Mouse (Mus musculus) spleen, adult 2 months (tissue): Measurements from ENCODE around the gene Ndufa3. TPM values are rescaled to one million over a fixed set of nuclear protein-coding genes. Genes with fewer than 3 reads are reported as not detected.
"Not testable (repeated sequence)": the region's sequence is repeated elsewhere in the genome, so short reads cannot be mapped to it uniquely, and the experiment has no call there.

ENCODE experiments used
- DNase-seq, 2 experiments: peaks; one replicate each; pipeline versions ENCODE4 v3.0.0 to v3.0.0-alpha.2; 2012 to 2021; ENCODE audit warnings: low spot score in 2 of 2, low read depth in 1 of 2
- H3K27ac ChIP-seq: fragments of 200-500 bp; 2 replicates; pipeline ENCODE4 v1.5.1; 2012; ENCODE audit warnings: low read length, inconsistent platforms; ENCODE audit not compliant: insufficient read depth
- H3K27me3 ChIP-seq: fragments of 200-500 bp; 2 replicates; pipeline ENCODE4 v1.6.1; 2012; ENCODE audit warnings: mild to moderate bottlenecking, moderate library complexity, low read length, inconsistent platforms; ENCODE audit not compliant: control insufficient read depth, insufficient read depth
- H3K36me3 ChIP-seq: fragments of 200-500 bp; 2 replicates; pipeline ENCODE4 v1.6.1; 2012; ENCODE audit warnings: mild to moderate bottlenecking, low read length, inconsistent platforms; ENCODE audit not compliant: control insufficient read depth, insufficient read depth
- H3K4me1 ChIP-seq: fragments of 200-500 bp; 2 replicates; pipeline ENCODE4 v1.6.1; 2011; ENCODE audit warnings: inconsistent platforms; ENCODE audit not compliant: control insufficient read depth, insufficient read depth, insufficient read length
- H3K4me3 ChIP-seq: fragments of 200-500 bp; 2 replicates; pipeline ENCODE4 v1.5.1; 2011; ENCODE audit warnings: mild to moderate bottlenecking, inconsistent platforms; ENCODE audit not compliant: insufficient read depth, insufficient read length; ENCODE audit errors: extremely low read depth
- CTCF ChIP-seq: fragments of 200-500 bp; IDR thresholded peaks from 2 replicates; pipeline ENCODE4 v1.5.1; 2011; ENCODE audit warnings: mild to moderate bottlenecking, inconsistent platforms; ENCODE audit not compliant: insufficient read depth, insufficient read length, insufficient replicate concordance; ENCODE audit errors: extremely low read depth
- POLR2A ChIP-seq: fragments of 200-500 bp; IDR thresholded peaks from 2 replicates; pipeline ENCODE4 v1.6.1; 2011; ENCODE audit warnings: low read depth, low read length, inconsistent platforms
- WGBS: fragments of 180-500 bp; shearing (Covaris S2); methylation state at CpG from one replicate; pipeline ENCODE4 v1.1.7; 2018; 5-methylcytosine and 5-hydroxymethylcytosine counted together
- polyA plus RNA-seq: library from polyadenylated mRNA; depleted of rRNA; stranded (reverse); fragments of >200 nt; gene quantifications from 2 replicates; pipeline ENCODE4 v1.2.3, GENCODE M21; 2012; rRNA removed

Ndufa3 gene
- 117 and 124 TPM in 2 replicates for polyA plus RNA-seq

DNA sequence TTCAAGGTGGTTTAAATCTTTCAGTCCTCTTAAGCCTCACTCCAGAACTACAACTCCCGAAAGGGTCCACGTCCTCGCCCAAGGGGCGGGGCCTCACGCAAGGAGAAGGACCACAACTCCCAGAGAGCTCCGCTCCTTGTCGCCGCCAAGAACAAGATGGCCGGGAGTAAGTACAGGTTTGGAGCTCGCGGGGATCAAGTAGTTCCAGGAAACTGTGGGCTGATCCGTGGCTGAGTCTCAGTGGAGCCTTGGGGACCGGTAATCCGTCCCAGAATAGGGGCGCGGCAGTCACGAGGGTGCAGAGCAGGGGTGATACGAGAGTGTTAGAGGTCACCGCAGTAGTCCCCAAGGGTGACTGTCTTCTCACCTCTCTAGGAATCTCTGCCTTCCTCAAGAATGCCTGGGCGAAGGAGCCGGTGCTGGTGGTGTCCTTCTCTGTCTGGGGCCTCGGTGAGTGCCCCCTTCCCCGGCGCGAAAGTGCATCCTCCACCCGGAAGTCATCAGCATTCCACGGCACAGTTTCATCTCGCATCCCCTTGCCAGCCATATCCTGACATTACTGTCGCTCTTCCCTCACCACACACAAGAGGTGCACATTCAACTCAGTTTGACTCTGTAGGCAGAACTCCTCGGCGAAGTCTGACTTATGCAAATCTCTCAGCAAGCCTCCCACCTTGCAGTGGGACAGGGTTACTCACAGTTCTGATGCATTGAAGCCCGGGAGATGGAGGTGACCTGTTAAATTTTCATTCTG is at the start of gene Ndufa3:
Gene Ndufa3 (plus strand): TSS at position 132 of the 754 bp plus-strand sequence.
- Histone ChIP-seq H3K27me3 (no peaks in the 10 kb centered on the region), H3K36me3 (peaks cover 13% of the 10 kb centered on the region), H3K27ac (peak within 1 kb of the TSS; percentile 76), H3K4me1 (no peaks in the 10 kb centered on the region), H3K4me3 (peak within 1 kb of the TSS; percentile 90)
- DNase-seq = peak; percentile 86 to 87
- WGBS = 1% methylated on average over 32 of the region's 32 CpGs
- no peak for TF ChIP-seq CTCF
- TF ChIP-seq POLR2A = peak; percentile 47; the same call in 1 of the 2 replicates

DNA sequence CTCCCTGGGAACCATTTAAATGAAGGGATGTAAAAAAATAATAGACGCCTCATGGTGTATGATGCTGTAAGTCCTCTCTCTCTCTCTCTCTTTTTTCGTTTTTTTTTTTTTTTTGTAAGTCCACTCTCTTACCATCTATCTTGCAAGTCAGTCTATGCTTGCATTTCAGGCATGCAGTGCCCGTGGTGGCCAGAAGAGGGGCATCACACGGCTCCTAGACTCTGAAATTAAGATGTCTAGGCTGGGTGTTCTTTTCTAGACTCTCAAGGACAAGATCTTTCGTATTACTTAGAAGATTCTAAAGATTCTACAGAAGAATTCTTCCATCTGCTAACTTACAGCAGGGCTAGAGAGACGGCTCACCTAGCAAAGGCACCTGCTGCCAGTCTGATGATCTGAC is 47.4 kb upstream of the Ndufa3 start:
- DNase-seq = no peak
- WGBS = 65% methylated on average over 6 of the region's 6 CpGs
- no peak for TF ChIP-seq CTCF
- no peak for TF ChIP-seq POLR2A
- Histone ChIP-seq H3K27ac (no peak overlapping the region), H3K4me3 (no peak overlapping the region), H3K4me1 (no peaks in the 10 kb centered on the region), H3K27me3 (no peaks in the 10 kb centered on the region), H3K36me3 (no peaks in the 10 kb centered on the region)

DNA sequence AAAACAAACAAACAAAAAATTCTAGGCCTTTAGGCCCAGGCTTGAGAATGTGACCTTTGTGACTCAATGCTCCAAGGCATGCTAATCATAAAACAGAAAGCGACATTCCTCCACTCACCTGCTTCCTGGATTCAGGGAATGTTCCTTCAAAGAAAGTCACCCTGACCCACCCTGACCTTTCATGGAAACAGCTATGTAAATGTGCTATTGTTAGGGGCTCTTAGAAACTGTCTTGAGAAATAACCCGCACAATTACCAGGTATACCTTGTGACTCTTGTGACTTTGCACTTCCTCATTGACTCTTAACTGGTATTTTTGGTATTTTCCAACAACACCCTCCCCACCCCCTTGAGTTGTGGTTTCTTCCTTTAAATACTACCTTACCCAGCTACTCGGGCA is 46.6 kb upstream of the Ndufa3 start:
- not testable (repeated sequence) for H3K4me3 ChIP-seq, H3K27ac ChIP-seq, H3K36me3 ChIP-seq, DNase-seq, H3K4me1 ChIP-seq, H3K27me3 ChIP-seq
- WGBS = 72% methylated on average over 3 of the region's 3 CpGs

DNA sequence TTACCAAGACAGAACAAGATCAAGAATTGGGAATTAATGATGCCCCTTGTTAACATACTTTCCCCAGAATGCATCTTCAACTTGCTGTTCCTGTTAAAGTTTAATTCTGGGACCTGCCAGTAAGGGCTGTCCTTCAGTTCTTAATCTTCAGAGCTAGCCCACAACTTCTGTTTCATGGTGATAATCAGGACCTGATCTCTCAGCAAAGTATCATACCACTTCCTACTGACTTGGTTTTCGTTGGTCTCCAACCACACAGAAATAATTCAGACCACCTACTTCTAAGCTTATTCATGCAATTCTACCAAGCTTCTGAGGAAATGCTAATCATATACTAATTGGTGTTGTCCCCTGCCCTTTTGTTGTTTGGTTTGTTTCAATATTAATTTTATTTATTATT is 45.3 kb upstream of the Ndufa3 start:
- H3K4me3 ChIP-seq = no peak overlapping the region
- no peaks in the 10 kb centered on the region for H3K27me3 ChIP-seq
- no peak overlapping the region for H3K27ac ChIP-seq
- no peaks in the 10 kb centered on the region for H3K4me1 ChIP-seq
- TF ChIP-seq POLR2A (no peak), CTCF (no peak)
- no peaks in the 10 kb centered on the region for H3K36me3 ChIP-seq
- no peak for DNase-seq
- WGBS = 11% methylated on average over 1 of the region's 1 CpGs

DNA sequence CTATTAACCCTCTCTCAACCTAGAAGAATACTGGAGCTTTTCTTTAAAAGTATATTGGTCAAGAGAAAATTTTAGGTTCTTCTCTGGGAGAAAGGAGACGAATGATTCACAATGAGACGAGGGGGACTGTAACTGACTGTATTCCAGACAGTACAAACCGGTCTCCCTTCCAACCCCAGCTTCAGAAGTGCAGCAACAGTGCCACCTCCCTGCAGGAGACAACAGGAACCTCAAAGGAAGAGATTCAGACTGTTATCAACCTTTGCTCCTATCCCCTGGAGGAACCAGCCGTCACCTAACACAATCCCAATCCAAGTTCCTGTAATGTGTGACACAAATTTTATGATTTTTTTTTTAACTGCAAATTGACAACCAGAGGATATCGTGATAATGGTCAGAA is 43.0 kb upstream of the Ndufa3 start:
- no peak for TF ChIP-seq POLR2A
- no peak for TF ChIP-seq CTCF
- no peak for DNase-seq
- no peaks in the 10 kb centered on the region for H3K27me3 ChIP-seq
- no peaks in the 10 kb centered on the region for H3K36me3 ChIP-seq
- H3K27ac ChIP-seq = no peak overlapping the region
- no peak overlapping the region for H3K4me3 ChIP-seq
- WGBS = 60% methylated on average over 5 of the region's 5 CpGs
- no peaks in the 10 kb centered on the region for H3K4me1 ChIP-seq

DNA sequence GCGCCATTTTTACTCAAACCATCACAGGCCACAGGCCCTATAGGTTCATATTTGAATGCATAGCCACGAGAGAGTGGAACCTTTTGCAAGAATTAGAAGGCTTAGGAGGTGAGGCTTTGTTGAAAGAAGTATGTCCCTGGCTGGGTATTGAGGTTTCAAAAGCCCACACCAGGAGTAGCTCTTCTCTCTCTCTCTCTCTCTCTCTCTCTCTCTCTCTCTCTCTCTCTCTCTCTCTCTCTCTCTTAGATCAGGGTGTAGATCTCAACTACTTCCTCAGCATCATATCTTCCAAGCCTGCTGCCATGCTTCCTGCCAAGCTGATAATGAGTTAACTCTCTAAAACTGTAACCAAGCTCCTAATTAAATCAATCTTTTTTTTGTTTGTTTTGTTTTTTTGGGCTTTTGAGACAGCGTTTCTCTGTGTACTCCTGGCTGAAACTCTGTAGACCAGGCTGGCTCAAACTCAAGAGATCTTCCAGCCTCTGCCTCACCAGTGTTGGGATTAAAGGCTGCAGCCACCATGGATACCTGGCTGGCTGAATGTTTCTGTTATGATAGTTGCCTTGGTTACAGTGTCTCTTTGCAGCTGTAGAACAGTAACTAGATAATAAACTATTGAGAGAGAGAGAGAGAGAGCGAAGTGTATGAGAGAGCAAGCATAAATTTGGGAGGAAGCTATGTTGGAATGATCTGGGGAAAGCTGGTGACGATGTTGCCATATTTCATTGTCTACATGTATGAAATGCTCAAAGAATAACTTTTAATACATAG is 40.6 kb upstream of the Ndufa3 start:
- no peaks in the 10 kb centered on the region for H3K27me3 ChIP-seq
- TF ChIP-seq CTCF (no peak), POLR2A (no peak)
- WGBS = 80% methylated on average over 5 of the region's 5 CpGs

DNA sequence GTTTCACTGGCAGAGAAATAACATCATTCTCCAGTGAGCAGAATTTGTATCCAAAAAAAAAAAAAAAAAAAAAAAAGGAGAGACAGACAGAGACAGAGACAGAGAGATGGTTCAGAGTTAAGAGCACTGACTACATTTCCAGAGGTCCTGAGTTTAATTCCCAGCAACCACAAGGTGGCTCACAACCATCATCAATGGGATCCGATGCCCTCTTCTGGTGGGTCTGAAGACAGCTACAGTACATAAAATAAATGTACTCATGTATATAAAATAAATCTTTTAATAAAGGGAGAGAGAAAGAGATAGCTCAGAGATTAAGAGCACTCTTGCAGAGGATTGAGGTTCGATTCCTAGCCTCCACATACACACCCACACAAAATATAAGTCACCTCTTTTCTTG is 39.0 kb upstream of the Ndufa3 start:
- no peaks in the 10 kb centered on the region for H3K36me3 ChIP-seq
- DNase-seq = no peak
- no peaks in the 10 kb centered on the region for H3K4me1 ChIP-seq
- no peaks in the 10 kb centered on the region for H3K27me3 ChIP-seq
- H3K4me3 ChIP-seq = no peak overlapping the region
- no peak overlapping the region for H3K27ac ChIP-seq
- no peak for TF ChIP-seq CTCF
- TF ChIP-seq POLR2A = no peak
- WGBS = 72% methylated on average over 2 of the region's 2 CpGs

More for the DNA sequence above, 40.6 kb upstream of the Ndufa3 start:
- no peaks in the 10 kb centered on the region for H3K36me3 ChIP-seq
- no peak for DNase-seq
- no peaks in the 10 kb centered on the region for H3K4me1 ChIP-seq
- no peak overlapping the region for H3K4me3 ChIP-seq
- H3K27ac ChIP-seq = no peak overlapping the region
